Mouse (Mus musculus) common myeloid progenitor, adult 5-6 weeks (primary cell): ENCODE measurements around the gene Krt8. TPM values are rescaled to one million over a fixed set of nuclear protein-coding genes. Genes with fewer than 3 reads are reported as not detected.
"Not testable (repeated sequence)": the region's sequence is repeated elsewhere in the genome, so short reads cannot be mapped to it uniquely, and the experiment has no call there.

Experiments
- ATAC-seq: replicated peaks from 2 replicates; pipeline ENCODE4 v1.8.0; 2016; ENCODE audit warnings: low read depth, mild to moderate bottlenecking, moderate TSS enrichment, inconsistent platforms; ENCODE audit not compliant: poor library complexity, severe bottlenecking
- total RNA-seq: library from RNA; stranded (forward); fragments of 200-1000, 187-1606 nt; gene quantifications from 2 replicates; pipeline ENCODE4 v1.2.3, GENCODE M21; 2017

Gene Krt8
- total RNA-seq, 1 experiment from 2014 or later = not detected

GRCm38 (mm10) chr15:102010569-102011245 is 6.4 kb upstream of the Krt8 start:
- no peak for ATAC-seq

- ATAC-seq = no peak
Observed at GRCm38 (mm10) chr15:102007097-102008069, 3.1 kb upstream of the Krt8 start.

- ATAC-seq = no peak
Observed at GRCm38 (mm10) chr15:102006317-102006716, 2.0 kb upstream of the Krt8 start.

DNA sequence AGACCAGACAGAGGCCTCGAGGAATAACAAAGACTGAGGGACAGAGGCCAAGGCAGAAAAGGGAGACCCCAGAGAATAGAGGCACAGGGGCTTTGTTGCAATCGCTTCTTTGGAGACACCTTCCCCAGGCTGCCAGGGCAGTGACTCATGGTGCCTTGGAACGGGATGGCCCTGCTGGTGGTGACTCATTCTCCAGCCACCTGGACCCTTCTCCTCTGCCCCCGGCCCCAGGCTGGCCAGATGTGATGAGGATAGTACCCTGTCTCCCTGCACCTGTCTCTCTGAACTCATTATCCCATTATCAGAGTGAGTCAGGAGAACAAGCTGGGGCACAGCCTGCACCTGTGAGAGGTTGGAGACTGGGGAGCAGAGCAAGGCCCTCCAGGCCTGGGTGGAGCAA is 1.0 kb upstream of the Krt8 start:
- no peak for ATAC-seq

GRCm38 (mm10) chr15:102003516-102003915 is 766 bp downstream of the Krt8 start:
- ATAC-seq = no peak

- peak; percentile 83 for ATAC-seq
Observed at GRCm38 (mm10) chr15:102002646-102003488, 1.4 kb downstream of the Krt8 start.

DNA sequence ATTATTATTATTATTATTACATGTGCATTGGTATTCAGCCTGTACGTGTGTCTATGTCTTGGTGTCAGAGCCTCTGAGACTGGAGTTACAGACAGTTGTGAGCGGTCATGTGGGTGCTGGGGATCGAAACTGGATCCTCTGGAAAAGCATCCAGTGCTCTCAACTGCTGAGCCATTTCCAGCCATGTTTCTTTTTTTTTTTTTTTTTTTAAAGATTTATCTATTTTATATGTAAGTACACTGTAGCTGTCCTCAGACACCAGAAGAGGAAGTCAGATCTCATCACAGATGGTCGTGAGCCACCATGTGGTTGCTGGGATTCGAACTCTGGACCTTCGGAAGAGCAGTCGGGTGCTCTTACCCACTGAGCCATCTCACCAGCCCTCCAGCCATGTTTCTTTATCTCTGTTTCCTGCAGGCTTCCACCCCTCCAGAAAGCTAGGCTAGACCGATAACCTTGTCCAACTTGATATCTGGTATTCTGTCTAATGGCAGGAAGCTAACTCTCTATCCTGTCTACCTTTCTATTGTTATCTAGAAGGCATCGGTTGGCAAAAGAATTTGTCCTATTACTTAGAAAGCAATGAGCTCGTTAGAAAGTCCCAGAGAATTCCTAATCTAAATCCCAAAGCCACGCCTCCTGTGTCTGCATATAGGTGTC is 4.5 kb downstream of the Krt8 start:
- no peak for ATAC-seq

DNA sequence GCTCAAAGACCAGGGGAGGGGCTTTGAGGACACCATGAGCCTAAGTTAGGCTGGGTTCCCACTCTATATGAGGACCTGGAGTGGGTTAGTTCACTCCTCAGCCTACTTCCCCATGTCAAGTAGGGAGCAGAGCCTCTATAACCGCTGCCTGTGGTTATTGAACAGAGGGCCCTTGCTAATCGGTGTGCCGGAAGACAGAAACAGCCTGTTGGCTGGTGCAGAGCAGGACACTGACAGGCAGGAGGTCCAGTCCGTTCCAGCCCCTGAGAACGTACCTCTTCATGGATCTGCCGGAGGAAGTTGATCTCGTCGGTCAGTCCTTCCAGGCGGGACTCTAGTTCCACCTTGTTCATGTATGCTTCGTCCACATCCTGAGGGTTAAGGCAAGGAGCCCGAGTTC is 5.1 kb downstream of the Krt8 start:
- peak; percentile 42 for ATAC-seq

GRCm38 (mm10) chr15:101996450-101997078 is 7.7 kb downstream of the Krt8 start:
- ATAC-seq = not testable (repeated sequence)

DNA sequence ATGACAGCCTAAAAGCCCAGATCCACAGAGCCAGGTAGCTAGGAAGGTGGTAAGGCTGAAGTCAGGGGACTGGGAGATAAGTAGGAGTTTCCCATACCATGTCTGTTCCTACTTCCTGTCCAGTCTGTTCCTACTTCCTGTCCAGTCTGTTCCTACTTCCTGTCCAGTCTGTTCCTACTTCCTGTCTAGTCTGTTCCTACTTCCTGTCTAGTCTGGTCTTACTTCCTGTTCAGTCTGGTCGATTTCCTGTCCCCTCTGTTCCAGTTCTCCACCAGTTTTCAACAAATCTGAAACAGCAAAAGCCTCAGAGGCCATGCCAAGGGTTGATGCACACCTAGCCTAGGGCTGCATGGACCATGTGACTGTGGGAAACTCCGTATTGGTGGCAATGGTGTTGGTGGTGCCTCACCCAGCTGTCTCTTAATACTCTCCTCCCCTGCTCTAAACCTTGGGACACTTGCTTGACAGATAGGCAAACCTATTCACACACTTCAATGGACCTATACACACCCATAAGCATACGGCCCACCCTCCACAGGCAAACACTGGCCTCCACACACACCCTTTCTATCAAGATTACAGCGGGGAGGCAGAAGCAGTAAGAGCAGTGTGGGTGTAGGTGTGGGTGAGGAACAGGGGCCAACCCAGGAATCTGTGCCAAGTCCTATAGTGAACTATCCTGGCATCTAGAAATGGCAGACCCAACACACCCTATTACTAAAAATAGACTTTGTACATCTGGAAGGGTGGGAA is 8.6 kb downstream of the Krt8 start:
- no peak for ATAC-seq

- no peak for ATAC-seq
Observed at GRCm38 (mm10) chr15:101994365-101994764, 9.9 kb downstream of the Krt8 start.

GRCm38 (mm10) chr15:101990946-101991345 is 13.3 kb downstream of the Krt8 start:
- no peak for ATAC-seq

DNA sequence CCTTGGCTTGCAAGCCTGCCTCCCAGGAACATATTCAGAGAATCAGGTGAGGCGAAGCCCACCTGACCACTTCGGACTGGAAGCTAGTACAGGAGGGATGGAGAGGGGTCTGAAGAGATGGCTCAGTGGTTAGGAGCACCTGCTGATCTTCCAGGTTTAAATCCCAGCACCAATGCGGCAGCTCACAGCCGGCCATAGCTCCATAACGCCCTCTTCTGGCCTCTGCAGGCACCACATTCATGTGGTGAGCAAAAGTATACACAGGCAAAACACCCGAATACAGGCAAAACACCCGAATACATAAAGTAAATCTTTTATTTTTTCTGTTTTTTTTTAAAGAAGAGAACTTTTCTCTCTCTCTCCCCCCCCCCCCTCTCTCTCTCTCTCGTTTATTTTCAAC is 15.6 kb downstream of the Krt8 start:
- ATAC-seq = no peak

GRCm38 (mm10) chr15:101988119-101988518 is 16.2 kb downstream of the Krt8 start:
- ATAC-seq = 0 out of 2 replicates have a peak, but pooled peaks have one; percentile 26

- ATAC-seq = no peak
Observed at GRCm38 (mm10) chr15:101984746-101985145, 19.5 kb downstream of the Krt8 start.

DNA sequence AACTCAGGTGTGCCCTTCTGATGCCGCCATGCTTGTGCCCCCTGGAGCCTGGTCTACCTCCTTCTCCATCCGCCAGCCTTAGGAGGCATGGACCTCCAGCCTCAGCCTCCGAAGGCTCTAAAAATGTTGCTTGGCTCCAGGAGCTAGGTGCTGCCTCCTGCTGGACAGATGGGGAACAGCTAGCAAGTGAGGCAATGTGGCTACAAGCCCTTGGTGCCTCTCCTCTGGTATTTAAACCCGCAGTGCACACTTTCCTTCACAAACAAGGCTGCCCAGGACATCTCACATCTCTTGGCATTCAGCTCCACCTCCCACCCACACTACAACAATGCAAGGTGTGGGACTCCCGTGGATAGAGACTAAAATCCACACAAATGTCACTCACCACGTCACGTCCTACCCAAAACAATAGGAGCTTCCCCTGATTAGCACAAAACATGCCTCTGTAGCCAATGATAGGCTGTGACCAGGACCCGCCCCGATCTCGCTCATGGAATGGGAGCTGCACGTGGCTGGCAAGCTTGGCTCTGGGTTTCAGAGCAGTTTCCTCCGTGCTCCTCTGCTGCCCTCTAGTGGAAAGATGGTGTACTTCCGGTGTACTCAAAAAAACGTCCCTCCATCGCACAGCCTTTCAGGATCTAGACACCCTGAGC is 20.2 kb downstream of the Krt8 start:
- peak; percentile 94 for ATAC-seq

GRCm38 (mm10) chr15:101983315-101983948 is 20.9 kb downstream of the Krt8 start:
- no peak for ATAC-seq

- no peak for ATAC-seq
Observed at GRCm38 (mm10) chr15:101980849-101981248, 23.4 kb downstream of the Krt8 start.
